Mouse (Mus musculus) liver, embryonic 16.5 days (tissue): ENCODE data around the gene Cracr2a. TPM values are rescaled to one million over a fixed set of nuclear protein-coding genes. Genes with fewer than 3 reads are reported as not detected.

Experiments used
- ATAC-seq: fragments of 200-750 bp; cut with Nextera tagmentation; 2 replicates; pipeline ENCODE4 v1.8.0; 2017; ENCODE audit warnings: low read depth, mild to moderate bottlenecking, moderate number of reproducible peaks, moderate library complexity
- H3K27ac ChIP-seq: fragments of 300-500 bp; sonication (generic); 2 replicates; pipeline ENCODE4 v1.5.1; 2014; ENCODE audit warnings: mild to moderate bottlenecking, low read length
- H3K27me3 ChIP-seq: fragments of 300-500 bp; sonication (generic); 2 replicates; pipeline ENCODE4 v1.6.1; 2014; ENCODE audit warnings: low read depth, low read length, mixed read lengths; ENCODE audit not compliant: control insufficient read depth, insufficient read depth
- H3K36me3 ChIP-seq: fragments of 300-500 bp; sonication (generic); 2 replicates; pipeline ENCODE4 v1.6.1; 2014; ENCODE audit warnings: mild to moderate bottlenecking; ENCODE audit not compliant: control insufficient read depth, insufficient read depth
- H3K4me1 ChIP-seq: fragments of 300-500 bp; sonication (generic); 2 replicates; pipeline ENCODE4 v1.6.1; 2014; ENCODE audit warnings: low read depth, low read length, mixed read lengths; ENCODE audit not compliant: control insufficient read depth
- H3K4me2 ChIP-seq: fragments of 300-500 bp; sonication (generic); 2 replicates; pipeline ENCODE4 v1.6.1; 2014; ENCODE audit warnings: low read depth, low read length, mixed read lengths
- H3K4me3 ChIP-seq: fragments of 300-500 bp; sonication (generic); 2 replicates; pipeline ENCODE4 v1.5.1; 2014; ENCODE audit warnings: low read depth, mild to moderate bottlenecking, low read length
- H3K9ac ChIP-seq: fragments of 300-500 bp; sonication (generic); 2 replicates; pipeline ENCODE4 v1.6.1; 2014; ENCODE audit warnings: low read depth, low read length
- H3K9me3 ChIP-seq: fragments of 300-500 bp; sonication (generic); replicated peaks from 2 replicates; pipeline ENCODE4 v1.6.1; 2016; ENCODE audit warnings: low read length; ENCODE audit not compliant: control insufficient read depth
- WGBS: fragments of 180-500 bp; shearing (Covaris S2); extraction: QIAGEN DNeasy Blood & Tissue Kit; methylation state at CpG from one replicate; pipeline ENCODE4 v1.1.7; 2014; ENCODE audit not compliant: insufficient replicate concordance; 5-methylcytosine and 5-hydroxymethylcytosine counted together
- polyA plus RNA-seq: library from polyadenylated mRNA; unstranded; fragments of >200 nt; fragmentation: Nextera tagmentation; extraction: Ambion mirVana; gene quantifications from 2 replicates; pipeline ENCODE4 v1.2.1, GENCODE M21; 2015

Gene Cracr2a
- polyA plus RNA-seq, 1 experiment from 2014 or later: 1.3 TPM

DNA sequence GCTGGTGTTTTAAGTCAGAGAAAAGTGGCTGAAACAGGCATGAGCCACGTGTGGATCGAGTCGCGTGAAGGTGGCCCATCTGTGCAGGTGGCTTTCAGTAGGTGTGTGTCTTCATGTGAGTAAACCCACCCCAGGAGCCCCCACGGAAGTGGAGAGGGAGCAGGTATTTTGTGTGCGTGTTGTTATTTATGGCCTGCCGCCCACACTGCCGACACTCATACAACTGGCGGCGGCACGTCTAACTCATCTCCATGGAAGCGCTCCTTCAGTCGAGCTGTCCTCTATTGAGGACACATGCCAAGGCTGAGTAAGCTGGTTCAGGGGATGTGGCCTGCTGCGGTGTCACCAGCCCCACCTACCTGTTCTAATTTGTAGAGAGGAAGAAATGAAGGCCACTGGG is 158.7 kb downstream of the Cracr2a start:
- Histone ChIP-seq H3K27ac (no peak overlapping the region), H3K4me2 (no peak overlapping the region), H3K9me3 (no peaks in the 10 kb centered on the region), H3K4me1 (no peaks in the 10 kb centered on the region), H3K4me3 (no peak overlapping the region), H3K27me3 (no peaks in the 10 kb centered on the region), H3K9ac (no peak overlapping the region), H3K36me3 (no peaks in the 10 kb centered on the region)
- ATAC-seq: no peak
- WGBS: 79% methylated on average over 14 of the region's 14 CpGs

DNA sequence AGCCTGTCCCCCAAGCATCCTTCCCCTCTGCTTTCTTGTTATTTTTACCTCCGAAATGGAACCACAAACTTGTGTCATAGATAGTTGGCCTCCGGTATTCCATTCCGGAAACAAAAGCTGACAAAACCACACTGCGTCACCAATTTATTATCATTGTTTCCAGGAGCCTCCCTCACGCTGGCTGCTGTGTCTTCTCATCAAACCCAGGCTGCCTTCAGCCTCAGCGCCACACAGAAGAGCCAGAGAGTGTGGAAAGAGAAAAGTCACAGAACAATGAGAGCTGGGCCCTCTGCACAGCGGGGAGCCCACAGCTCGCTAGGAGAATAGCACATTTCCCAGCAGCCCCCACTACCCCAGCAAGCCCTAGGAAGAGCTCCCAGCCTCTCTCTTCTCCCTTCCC is 162.0 kb downstream of the Cracr2a start:
- Histone ChIP-seq H3K9ac (no peak overlapping the region), H3K9me3 (no peaks in the 10 kb centered on the region), H3K4me1 (no peaks in the 10 kb centered on the region), H3K27ac (no peak overlapping the region), H3K36me3 (no peaks in the 10 kb centered on the region), H3K4me2 (no peak overlapping the region), H3K27me3 (no peaks in the 10 kb centered on the region), H3K4me3 (no peak overlapping the region)
- no peak for ATAC-seq
- WGBS: 37% methylated on average over 8 of the region's 8 CpGs

Other genes starting within 250 kb of the Cracr2a start
- gene Parp11, start 114.5 kb upstream of the Cracr2a start, polyA plus RNA-seq: 5.7 and 6.3 TPM in 2 replicates
- not detected in 2 replicates for gene Prmt8, start 208.1 kb downstream of the Cracr2a start, polyA plus RNA-seq